Mouse (Mus musculus) cerebellum, adult 11 months (tissue): ENCODE data around the gene Nploc4.
"Not testable (repeated sequence)": the region's sequence is repeated elsewhere in the genome, so short reads cannot be mapped to it uniquely, and the experiment has no call there.

Experiments
- DNase-seq: peaks from one replicate; pipeline ENCODE4 v3.0.0; 2022

The Nploc4 gene

GRCm38 (mm10) chr11:120442344-120442743 is 4.8 kb upstream of the Nploc4 start, which contains the start of gene Tspan10:
Gene Tspan10 (plus strand): TSS chr11:120442644.
- no peak for DNase-seq

- DNase-seq = no peak
Observed at GRCm38 (mm10) chr11:120437857-120438385, 413 bp upstream of the Nploc4 start.

GRCm38 (mm10) chr11:120426727-120427126 is 10.8 kb downstream of the Nploc4 start:
- DNase-seq = no peak

- DNase-seq = peak; percentile 48
Observed at GRCm38 (mm10) chr11:120423569-120424295, 13.8 kb downstream of the Nploc4 start.

GRCm38 (mm10) chr11:120422651-120423568 is 14.6 kb downstream of the Nploc4 start:
- no peak for DNase-seq

GRCm38 (mm10) chr11:120418592-120418991 is 18.9 kb downstream of the Nploc4 start:
- no peak for DNase-seq

GRCm38 (mm10) chr11:120417852-120418251 is 19.7 kb downstream of the Nploc4 start:
- DNase-seq = no peak

- DNase-seq = not testable (repeated sequence)
Observed at GRCm38 (mm10) chr11:120413621-120414020, 23.9 kb downstream of the Nploc4 start.

GRCm38 (mm10) chr11:120406445-120406844 is 31.1 kb downstream of the Nploc4 start:
- DNase-seq = no peak

GRCm38 (mm10) chr11:120405867-120406266 is 31.6 kb downstream of the Nploc4 start:
- no peak for DNase-seq

GRCm38 (mm10) chr11:120404814-120405213 is 32.7 kb downstream of the Nploc4 start:
- DNase-seq = no peak

- no peak for DNase-seq
Observed at GRCm38 (mm10) chr11:120399319-120399718, 38.2 kb downstream of the Nploc4 start.

GRCm38 (mm10) chr11:120397602-120398001 is 39.9 kb downstream of the Nploc4 start:
- no peak for DNase-seq

- DNase-seq = no peak
Observed at GRCm38 (mm10) chr11:120395661-120396060, 41.8 kb downstream of the Nploc4 start.

- DNase-seq = no peak
Observed at GRCm38 (mm10) chr11:120388580-120388979, 48.9 kb downstream of the Nploc4 start.

- DNase-seq = no peak
Observed at GRCm38 (mm10) chr11:120387157-120387556, 50.4 kb downstream of the Nploc4 start.

GRCm38 (mm10) chr11:120386632-120387031 is 50.9 kb downstream of the Nploc4 start:
- no peak for DNase-seq

GRCm38 (mm10) chr11:120382509-120382908 is 55.0 kb downstream of the Nploc4 start:
- DNase-seq = no peak

GRCm38 (mm10) chr11:120381157-120381556 is 56.4 kb downstream of the Nploc4 start:
- no peak for DNase-seq

- DNase-seq = no peak
Observed at GRCm38 (mm10) chr11:120380271-120380670, 57.2 kb downstream of the Nploc4 start.

GRCm38 (mm10) chr11:120378611-120379540 is 58.6 kb downstream of the Nploc4 start, which contains the start of gene Faap100:
Gene Faap100 (minus strand): TSS chr11:120378764.
- peak; percentile 83 for DNase-seq

- peak; percentile 54 for DNase-seq
Observed at GRCm38 (mm10) chr11:120378031-120378610, 59.4 kb downstream of the Nploc4 start.
